Mouse (Mus musculus): ENCODE data around the gene Tmem132c.

- TF ChIP-seq CTCF (IDR thresholded peaks at IDR 0.05; ENCODE audit: control insufficient read depth, insufficient read depth, insufficient read length) (no peak), CEBPB (IDR thresholded peaks at IDR 0.05; ENCODE audit: low read depth) (no peak), USF1 (IDR thresholded peaks at IDR 0.05; ENCODE audit: low read depth) (no peak), MAX (IDR thresholded peaks at IDR 0.05) (no peak), FOSL1 (IDR thresholded peaks at IDR 0.05; ENCODE audit: insufficient read depth, low read length, poor library complexity, severe bottlenecking) (no peak), MYOD1 (IDR thresholded peaks at IDR 0.05; ENCODE audit: control insufficient read depth, insufficient read length, low read depth) (no peak), MYOG (IDR thresholded peaks at IDR 0.05; ENCODE audit: control insufficient read depth, extremely low read depth, insufficient read length) (no peak)
These were observed 182.3 kb downstream of the Tmem132c start for GRCm38 (mm10) chr5:127423936-127424335.
